24 mouse cellular contexts compared by ENCODE assay signal in the genomic region with DNA sequence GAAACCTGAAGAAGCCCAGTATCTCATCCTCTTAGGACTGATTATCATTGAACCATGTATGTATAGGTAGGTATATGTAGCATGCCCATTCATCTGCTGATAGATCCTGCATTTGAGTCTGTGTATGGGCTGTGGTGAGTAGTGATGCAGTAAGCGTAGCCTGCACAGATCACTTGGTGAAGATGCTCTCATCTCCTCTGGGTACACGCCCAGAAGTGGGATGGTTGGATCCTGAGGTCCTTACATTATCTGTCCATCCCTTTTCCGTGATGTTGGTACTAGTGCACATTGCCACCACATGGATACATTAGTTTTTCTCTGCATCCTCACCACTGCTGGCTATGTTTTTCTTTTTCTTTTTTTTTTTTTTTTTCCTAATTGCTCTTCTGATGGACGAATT. TPM values are rescaled to one million over a fixed set of nuclear protein-coding genes. Genes with fewer than 3 reads are reported as not detected.
DNase-seq lines count a peak whose midpoint lies in the region; ATAC-seq and TF ChIP-seq lines count a peak whose summit lies in the region.
"Had no signal": no experiment of that assay in that cellular context is flagged by ENCODE, and none has a peak within 500 bp of the region (broad histone marks: within the 10 kb centered on the region; RNA-seq: fewer than 3 reads in every experiment).

No protein-coding gene starts in this region.

- WGBS in heart, embryonic 11.5 days (ENCODE audit: insufficient replicate concordance): 86% methylated on average over 4 of the region's 4 CpGs
- 85% methylated on average over 4 of the region's 4 CpGs for WGBS in heart, embryonic 12.5 days
- WGBS in bone marrow, adult 2 months: 76% methylated on average over 4 of the region's 4 CpGs
- WGBS in liver, embryonic 11.5 days: 82% methylated on average over 4 of the region's 4 CpGs
- 68% methylated on average over 4 of the region's 4 CpGs for WGBS in liver, postnatal 0 days (ENCODE audit: insufficient replicate concordance)
- 97% methylated on average over 4 of the region's 4 CpGs for WGBS in forebrain, embryonic 12.5 days

- H3K27me3 ChIP-seq in heart, embryonic 11.5 days (ENCODE audit: control insufficient read depth, insufficient read depth, low read length): no peaks in the 10 kb centered on the region
- no peaks in the 10 kb centered on the region for H3K27me3 ChIP-seq in heart, embryonic 12.5 days (replicated peaks)
- no peaks in the 10 kb centered on the region for H3K27me3 ChIP-seq in liver, embryonic 11.5 days (replicated peaks; ENCODE audit: control insufficient read depth, insufficient read depth, low read length)
- no peaks in the 10 kb centered on the region for H3K27me3 ChIP-seq in liver, postnatal 0 days (ENCODE audit: insufficient read depth, low read length)
- no peaks in the 10 kb centered on the region for H3K27me3 ChIP-seq in forebrain, embryonic 12.5 days
- H3K27me3 ChIP-seq: hindbrain, embryonic 12.5 days; limb, embryonic 13.5 days; megakaryocyte, embryonic 14.5 days; neural tube, embryonic 12.5 days had no signal

- peak; percentile 75; the same call in 1 of the 2 replicates for ATAC-seq in heart, embryonic 11.5 days (replicated peaks; ENCODE audit: insufficient number of reproducible peaks, low FRiP score, low TSS enrichment)
- no peak for ATAC-seq in heart, embryonic 12.5 days (ENCODE audit: insufficient number of reproducible peaks, low FRiP score)
- peak; percentile 70 for ATAC-seq in liver, embryonic 11.5 days (replicated peaks; ENCODE audit: low FRiP score)
- peak; percentile 83 for ATAC-seq in liver, postnatal 0 days
- ATAC-seq in forebrain, embryonic 12.5 days (ENCODE audit: low FRiP score): no peak
- ATAC-seq: forebrain, embryonic 14.5 days had no signal

- no peak for TF ChIP-seq POLR2A in bone marrow, adult 2 months (IDR thresholded peaks at IDR 0.05; ENCODE audit: borderline replicate concordance, control insufficient read depth, low read depth, low read length)

- no peaks in the 10 kb centered on the region for H3K9me3 ChIP-seq in heart, embryonic 11.5 days (replicated peaks; ENCODE audit: control insufficient read depth, low read length)
- H3K9me3 ChIP-seq in heart, embryonic 12.5 days (replicated peaks): no peaks in the 10 kb centered on the region
- no peaks in the 10 kb centered on the region for H3K9me3 ChIP-seq in liver, embryonic 11.5 days (ENCODE audit: control insufficient read depth, low read length)
- H3K9me3 ChIP-seq in liver, postnatal 0 days (ENCODE audit: low read length): no peaks in the 10 kb centered on the region
- H3K9me3 ChIP-seq in forebrain, embryonic 12.5 days: no peaks in the 10 kb centered on the region
- H3K9me3 ChIP-seq: embryonic facial prominence, embryonic 10.5 days; hindbrain, embryonic 12.5 days; limb, embryonic 13.5 days; megakaryocyte, embryonic 14.5 days; neural tube, embryonic 12.5 days had no signal

- H3K27ac ChIP-seq in heart, embryonic 11.5 days (ENCODE audit: low read depth, low read length): no peak overlapping the region
- H3K27ac ChIP-seq in heart, embryonic 12.5 days (ENCODE audit: poor library complexity, severe bottlenecking): no peak overlapping the region
- peak overlapping the region; percentile 49; the same call in 1 of the 2 replicates for H3K27ac ChIP-seq in bone marrow, adult 2 months (ENCODE audit: control insufficient read depth, insufficient read depth, low read depth, low read length, poor library complexity)
- peak overlapping the region; percentile 49 for H3K27ac ChIP-seq in liver, embryonic 11.5 days (ENCODE audit: low read depth, low read length)
- H3K27ac ChIP-seq in liver, postnatal 0 days (ENCODE audit: low read depth): peak overlapping the region; percentile 58
- no peak overlapping the region for H3K27ac ChIP-seq in forebrain, embryonic 12.5 days
- H3K27ac ChIP-seq: embryonic facial prominence, embryonic 10.5 days; hindbrain, embryonic 12.5 days; limb, embryonic 13.5 days; neural tube, embryonic 12.5 days had no signal

- no peaks in the 10 kb centered on the region for H3K4me1 ChIP-seq in heart, embryonic 11.5 days (ENCODE audit: control insufficient read depth, insufficient read depth, low read length)
- no peaks in the 10 kb centered on the region for H3K4me1 ChIP-seq in heart, embryonic 12.5 days (replicated peaks)
- peaks cover 1% of the 10 kb centered on the region; the same call in 1 of the 2 replicates for H3K4me1 ChIP-seq in bone marrow, adult 2 months (ENCODE audit: control insufficient read depth, insufficient read depth, low read length)
- peaks cover 12% of the 10 kb centered on the region; the same call in 1 of the 2 replicates for H3K4me1 ChIP-seq in liver, embryonic 11.5 days (replicated peaks; ENCODE audit: control insufficient read depth, insufficient read depth, low read length)
- peaks cover 6% of the 10 kb centered on the region for H3K4me1 ChIP-seq in liver, postnatal 0 days (ENCODE audit: insufficient read depth)
- no peaks in the 10 kb centered on the region for H3K4me1 ChIP-seq in forebrain, embryonic 12.5 days
- H3K4me1 ChIP-seq: embryonic facial prominence, embryonic 10.5 days; hindbrain, embryonic 12.5 days; limb, embryonic 13.5 days; neural tube, embryonic 12.5 days had no signal

- peaks cover 11% of the 10 kb centered on the region for H3K36me3 ChIP-seq in heart, embryonic 11.5 days (ENCODE audit: control insufficient read depth, insufficient read depth, low read length)
- peaks cover 35% of the 10 kb centered on the region for H3K36me3 ChIP-seq in heart, embryonic 12.5 days
- H3K36me3 ChIP-seq in liver, embryonic 11.5 days (ENCODE audit: control insufficient read depth, insufficient read depth, low read length): peaks cover 21% of the 10 kb centered on the region
- H3K36me3 ChIP-seq in liver, postnatal 0 days (replicated peaks; ENCODE audit: insufficient read depth, low read length): peaks cover 21% of the 10 kb centered on the region
- peaks cover 37% of the 10 kb centered on the region for H3K36me3 ChIP-seq in forebrain, embryonic 12.5 days (replicated peaks)

- no peak overlapping the region for H3K4me3 ChIP-seq in heart, embryonic 11.5 days (ENCODE audit: low read depth, low read length)
- no peak overlapping the region for H3K4me3 ChIP-seq in heart, embryonic 12.5 days
- H3K4me3 ChIP-seq in bone marrow, adult 2 months (replicated peaks; ENCODE audit: control insufficient read depth, low read depth, low read length): no peak overlapping the region
- no peak overlapping the region for H3K4me3 ChIP-seq in liver, embryonic 11.5 days (ENCODE audit: low read depth, low read length)
- no peak overlapping the region for H3K4me3 ChIP-seq in liver, postnatal 0 days (ENCODE audit: low read depth, low read length)
- no peak overlapping the region for H3K4me3 ChIP-seq in forebrain, embryonic 12.5 days (replicated peaks)
- H3K4me3 ChIP-seq: embryonic facial prominence, embryonic 10.5 days; hindbrain, embryonic 12.5 days; limb, embryonic 13.5 days; megakaryocyte, embryonic 14.5 days; neural tube, embryonic 12.5 days had no signal

- no peak for TF ChIP-seq CTCF in bone marrow, adult 2 months (IDR thresholded peaks at IDR 0.05; ENCODE audit: control insufficient read depth, insufficient read depth, low read length)
- no peak for TF ChIP-seq CTCF in liver, postnatal 0 days (IDR thresholded peaks at IDR 0.05; ENCODE audit: low read depth)

- H3K9ac ChIP-seq in heart, embryonic 11.5 days (ENCODE audit: low read depth, low read length): no peak overlapping the region
- no peak overlapping the region for H3K9ac ChIP-seq in heart, embryonic 12.5 days
- H3K9ac ChIP-seq in liver, embryonic 11.5 days (ENCODE audit: low read depth, low read length): no peak overlapping the region
- no peak overlapping the region for H3K9ac ChIP-seq in liver, postnatal 0 days (replicated peaks)
- H3K9ac ChIP-seq in forebrain, embryonic 12.5 days: no peak overlapping the region
- H3K9ac ChIP-seq: hindbrain, embryonic 12.5 days; limb, embryonic 13.5 days; lung, embryonic 14.5 days; neural tube, embryonic 12.5 days had no signal

- H3K4me2 ChIP-seq in heart, embryonic 11.5 days: no peak overlapping the region
- no peak overlapping the region for H3K4me2 ChIP-seq in heart, embryonic 12.5 days
- H3K4me2 ChIP-seq in liver, embryonic 11.5 days: no peak overlapping the region; the same call in 1 of the 2 replicates
- peak overlapping the region; percentile 22; the same call in 1 of the 2 replicates for H3K4me2 ChIP-seq in liver, postnatal 0 days (ENCODE audit: low read depth, low read length)
- no peak overlapping the region for H3K4me2 ChIP-seq in forebrain, embryonic 12.5 days
- H3K4me2 ChIP-seq: hindbrain, embryonic 12.5 days; limb, embryonic 13.5 days; lung, embryonic 14.5 days; neural tube, embryonic 12.5 days had no signal

- no peak for TF ChIP-seq EP300 in liver, postnatal 0 days (IDR thresholded peaks at IDR 0.05; ENCODE audit: low read depth)

- no peak for DNase-seq in liver, embryonic 11.5 days (ENCODE audit: low spot score)
- DNase-seq in liver, postnatal 0 days: peak; percentile 14
- DNase-seq in frontal cortex, adult 2 months (ENCODE audit: extremely low spot score in 1 of 2, low spot score in 1 of 2): no peak
- no peak for DNase-seq in cerebellum, adult 9-11 months
- DNase-seq: adrenal gland, postnatal 25 days; cerebellum, adult 11 months; cerebellum, postnatal 10 days; kidney, adult 9 months; kidney, postnatal 14 days; lung, embryonic 14.5 days; midbrain, embryonic 14.5 days; retina, postnatal 1 day; right cerebral cortex, postnatal 25 days; thymus, adult 18-20 months had no signal

RNA-seq across cellular contexts. Expression of a gene that starts 19.5 kb away (rescaled TPM):
- 57.2 and 61.3 TPM in 2 replicates for polyA plus RNA-seq in heart, embryonic 11.5 days (2014; fragmentation: Nextera tagmentation; extraction: Ambion mirVana)
- 55.5 and 60.9 TPM in 2 replicates for polyA plus RNA-seq in heart, embryonic 12.5 days (2016; fragmentation: Nextera tagmentation; extraction: Ambion mirVana)
- polyA plus RNA-seq in bone marrow, adult 2 months (2011; ENCODE audit: insufficient read depth, insufficient read length, low replicate concordance, missing spikeins): 16.9 and 32.3 TPM in 2 replicates
- polyA plus RNA-seq in liver, embryonic 11.5 days (2014; fragmentation: Nextera tagmentation; extraction: Ambion mirVana): 122 and 138 TPM in 2 replicates
- 86.4 and 90.0 TPM in 2 replicates for polyA plus RNA-seq in liver, postnatal 0 days (2015; fragmentation: Nextera tagmentation; extraction: Ambion mirVana)
- 107 and 113 TPM in 2 replicates for polyA plus RNA-seq in forebrain, embryonic 12.5 days (2016; fragmentation: Nextera tagmentation; extraction: Ambion mirVana)
- 49.0 and 58.1 TPM in 2 replicates for polyA plus RNA-seq in frontal cortex, adult 2 months (2012; rRNA removed)

RNA-seq across cellular contexts. Expression of a gene that starts 26.9 kb away (rescaled TPM):
- 161 and 177 TPM in 2 replicates for polyA plus RNA-seq in heart, embryonic 11.5 days (2014; fragmentation: Nextera tagmentation; extraction: Ambion mirVana)
- polyA plus RNA-seq in heart, embryonic 12.5 days (2016; fragmentation: Nextera tagmentation; extraction: Ambion mirVana): 150 and 158 TPM in 2 replicates
- polyA plus RNA-seq in bone marrow, adult 2 months (2011; ENCODE audit: insufficient read depth, insufficient read length, low replicate concordance, missing spikeins): 48.7 and 55.8 TPM in 2 replicates
- 98.6 and 104 TPM in 2 replicates for polyA plus RNA-seq in liver, embryonic 11.5 days (2014; fragmentation: Nextera tagmentation; extraction: Ambion mirVana)
- polyA plus RNA-seq in liver, postnatal 0 days (2015; fragmentation: Nextera tagmentation; extraction: Ambion mirVana): 55.4 and 65.0 TPM in 2 replicates
- polyA plus RNA-seq in forebrain, embryonic 12.5 days (2016; fragmentation: Nextera tagmentation; extraction: Ambion mirVana): 130 and 135 TPM in 2 replicates
- 118 and 126 TPM in 2 replicates for polyA plus RNA-seq in frontal cortex, adult 2 months (2012; rRNA removed)

Comparison
In these comparisons a context has a peak if more than half of its experiments do, and no peak if none do; other contexts are left out.
1. ATAC-seq: peak in heart, embryonic 11.5 days (single experiment), liver, embryonic 11.5 days (single experiment) and liver, postnatal 0 days (single experiment); none in heart, embryonic 12.5 days (single experiment) and forebrain, embryonic 12.5 days (single experiment).
2. H3K27ac ChIP-seq: peak in bone marrow, adult 2 months (single experiment), liver, embryonic 11.5 days (single experiment) and liver, postnatal 0 days (single experiment); none in heart, embryonic 11.5 days (single experiment), heart, embryonic 12.5 days (single experiment) and forebrain, embryonic 12.5 days (single experiment).